Mouse (Mus musculus): ENCODE results near the gene Olfr70. TPM values are rescaled to one million over a fixed set of nuclear protein-coding genes. Genes with fewer than 3 reads are reported as not detected.

Gene Olfr70
- total RNA-seq (2023), result not detected

GRCm38 (mm10) chr4:43700707-43701106 is at the start of gene Olfr70:
Gene Olfr70 (minus strand): TSS chr4:43700807.

GRCm38 (mm10) chr4:43729794-43730550 is 29.4 kb upstream of the Olfr70 start, which contains the start of gene Spaar:
Gene Spaar (plus strand): TSS chr4:43730034.

GRCm38 (mm10) chr4:43726995-43727394 is 26.4 kb upstream of the Olfr70 start, which contains the start of gene Hrct1:
Gene Hrct1 (plus strand): TSS chr4:43727188.

GRCm38 (mm10) chr4:43709869-43710268 is 9.3 kb upstream of the Olfr70 start, which contains the start of gene Olfr71:
Gene Olfr71 (minus strand): TSS chr4:43710255.

GRCm38 (mm10) chr4:43668782-43669427 is 31.7 kb downstream of the Olfr70 start, which contains the start of the genes Tmem8b and Fam221b:
Gene Tmem8b (plus strand): TSS chr4:43668971.
Gene Fam221b (minus strand): TSS chr4:43669145.

GRCm38 (mm10) chr4:43656339-43657109 is 44.1 kb downstream of the Olfr70 start, which contains the start of gene Hint2:
Gene Hint2 (minus strand): TSS chr4:43656466.

GRCm38 (mm10) chr4:43653161-43654015 is 47.2 kb downstream of the Olfr70 start, which contains the start of gene Spag8:
Gene Spag8 (minus strand): TSS chr4:43653594.

Other genes starting within 250 kb of the Olfr70 start
- gene Cd72, start 246.2 kb downstream of the Olfr70 start, total RNA-seq (2023), result 1 to 10 TPM; 3.0 to 5.0 TPM
- not detected for gene Sit1, start 217.1 kb downstream of the Olfr70 start, total RNA-seq (2023)
- gene Ccdc107, start 207.9 kb downstream of the Olfr70 start, total RNA-seq (2023), result 1 to 10 TPM; 4.0 to 7.5 TPM
- 10 to 100 TPM; 27.3 to 36.2 TPM for gene Arhgef39, start 201.1 kb downstream of the Olfr70 start, total RNA-seq (2023)
- gene Car9, start 193.8 kb downstream of the Olfr70 start, total RNA-seq (2023), result 1 to 10 TPM; 1.1 to 1.2 TPM
- 1 to 10 TPM; 1.8 TPM for gene Tpm2, start 177.0 kb downstream of the Olfr70 start, total RNA-seq (2023)
- gene Creb3, start 138.5 kb downstream of the Olfr70 start, total RNA-seq (2023), result 10 to 100 TPM; 49.0 to 54.9 TPM
- 100 to 1,000 TPM; 552 to 557 TPM for gene Tln1, start 138.1 kb downstream of the Olfr70 start, total RNA-seq (2023)
- 10 to 100 TPM; 50.0 to 56.1 TPM for gene Rgp1, start 122.1 kb downstream of the Olfr70 start, total RNA-seq (2023)
- 10 to 100 TPM; 30.8 to 30.9 TPM for gene Gba2, start 121.9 kb downstream of the Olfr70 start, total RNA-seq (2023)
- gene Msmp, start 116.3 kb downstream of the Olfr70 start, total RNA-seq (2023), result not detected
- gene Npr2, start 68.9 kb downstream of the Olfr70 start, total RNA-seq (2023), result under 1 TPM; 0.26 to 0.42 TPM
- not detected for gene Spag8, start 47.2 kb downstream of the Olfr70 start, total RNA-seq (2023)
- gene Hint2, start 44.3 kb downstream of the Olfr70 start, total RNA-seq (2023), result 10 to 100 TPM; 12.7 to 17.6 TPM
- under 1 TPM; 0.31 to 0.57 TPM for gene Tmem8b, start 31.8 kb downstream of the Olfr70 start, total RNA-seq (2023)
- gene Fam221b, start 31.7 kb downstream of the Olfr70 start, total RNA-seq (2023), result under 1 TPM in 1 of 2 experiments, not detected in 1; 0.09 TPM
- gene Olfr71, start 9.4 kb upstream of the Olfr70 start, total RNA-seq (2023), result not detected
- gene Hrct1, start 26.4 kb upstream of the Olfr70 start, total RNA-seq (2023), result not detected
- gene Spaar, start 29.2 kb upstream of the Olfr70 start, total RNA-seq (2023), result not detected
- gene Olfr159, start 70.2 kb upstream of the Olfr70 start, total RNA-seq (2023), result not detected
- gene Olfr156, start 123.1 kb upstream of the Olfr70 start, total RNA-seq (2023), result not detected
- not detected for gene Olfr157, start 139.4 kb upstream of the Olfr70 start, total RNA-seq (2023)
- gene Olfr155, start 150.8 kb upstream of the Olfr70 start, total RNA-seq (2023), result not detected
- gene Reck, start 174.7 kb upstream of the Olfr70 start, total RNA-seq (2023), result 10 to 100 TPM; 14.1 to 14.5 TPM